Mouse (Mus musculus) right cerebral cortex, postnatal 36 days (tissue): ENCODE measurements around the gene Tspan2.

ENCODE experiments used
- DNase-seq, 2 experiments: peaks; one replicate each; pipeline ENCODE4 v3.0.0; 2022; ENCODE audit warnings: low spot score in 2 of 2, mixed read lengths in 1 of 2

Tspan2 gene

DNA sequence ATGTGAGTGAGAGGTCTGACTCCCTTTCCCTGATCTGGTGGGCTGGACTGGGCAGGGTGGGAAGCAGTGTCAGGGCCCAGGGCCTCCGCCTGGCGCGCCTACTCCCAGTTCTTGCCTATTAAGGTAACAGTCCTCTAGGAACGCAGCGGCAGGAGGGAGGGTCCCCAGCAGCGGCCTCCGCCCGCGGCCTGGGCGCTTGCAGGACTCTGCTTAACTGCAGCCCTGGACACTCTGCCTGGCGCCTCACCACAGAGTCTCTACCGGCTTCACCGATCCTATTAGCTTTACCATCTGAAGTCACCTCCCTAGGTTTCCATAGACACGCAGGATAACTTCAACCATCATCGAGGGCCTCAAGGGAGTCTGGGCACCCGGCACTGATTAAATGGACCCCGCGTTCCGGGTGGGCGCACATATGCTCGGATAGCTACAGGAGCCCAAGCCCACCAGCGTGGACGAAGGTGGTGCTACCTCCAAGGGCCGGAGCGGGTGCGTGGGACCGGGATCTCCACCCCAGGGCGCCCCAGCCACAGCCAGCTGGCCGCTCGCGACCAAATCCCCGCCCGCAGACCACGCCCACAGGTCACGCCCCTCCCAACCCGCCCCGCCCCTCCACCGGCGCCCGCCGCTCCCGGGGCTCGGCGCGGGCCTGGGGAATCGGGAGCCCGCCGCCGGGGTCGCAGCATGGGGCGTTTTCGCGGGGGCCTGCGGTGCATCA is at the start of gene Tspan2:
Gene Tspan2, plus strand, starts transcription at position 217 of the 718 bp plus-strand sequence.
- no peak for DNase-seq

- no peak for DNase-seq
Observed at GRCm38 (mm10) chr3:102686861-102687260, 47.5 kb upstream of the Tspan2 start.

DNA sequence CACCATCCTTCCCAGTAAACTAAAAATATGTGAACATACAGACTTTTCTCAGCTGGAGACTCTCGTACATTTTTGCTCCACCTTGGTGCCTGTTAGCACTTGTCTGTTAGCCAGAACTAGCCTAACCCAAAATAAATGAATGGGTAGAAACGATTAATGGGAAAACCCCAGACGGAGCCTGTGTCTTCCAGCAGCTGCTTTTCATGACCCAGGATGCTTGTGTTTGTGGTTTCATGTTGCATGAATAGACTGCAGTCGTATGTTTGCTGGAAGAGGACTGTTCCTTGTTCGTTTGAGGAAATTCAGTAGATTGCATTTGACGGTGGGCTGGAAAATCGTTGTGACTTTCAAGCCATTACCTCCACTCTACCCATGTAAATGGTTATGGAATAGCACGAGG is 46.5 kb upstream of the Tspan2 start:
- no peak for DNase-seq

DNA sequence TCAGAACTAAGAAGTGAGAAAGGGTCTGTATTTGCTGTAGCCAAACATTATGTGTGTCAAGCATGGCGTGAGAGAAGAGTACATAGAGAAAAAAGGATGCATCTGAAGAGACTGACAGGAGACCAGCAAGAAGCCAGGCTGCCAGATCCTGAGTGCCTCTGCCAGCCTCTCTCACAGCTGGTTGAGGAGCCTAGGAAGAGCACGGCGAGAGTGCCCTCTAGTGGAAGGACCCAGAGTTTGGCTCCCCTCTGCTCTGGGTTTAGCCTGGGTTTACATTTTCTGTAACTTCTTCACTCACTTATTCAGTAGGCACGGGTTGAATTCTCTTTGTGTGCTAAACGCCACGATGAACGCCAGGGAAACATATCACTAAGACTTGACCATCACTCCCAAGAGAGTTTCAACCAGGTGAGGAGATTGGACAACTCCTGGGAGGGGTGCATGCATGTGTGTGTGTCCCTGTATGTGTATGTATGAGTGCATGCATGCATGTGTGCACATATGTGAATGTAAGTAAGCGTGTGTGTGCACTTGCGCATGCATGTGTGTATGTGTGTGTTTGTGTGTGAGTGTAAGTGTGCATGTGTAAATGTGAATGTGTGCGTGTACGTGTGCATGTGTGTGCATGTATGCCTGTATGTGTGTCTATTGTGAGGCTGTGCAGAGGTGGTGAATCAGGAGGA is 42.4 kb upstream of the Tspan2 start:
- DNase-seq, result peak; percentile 28 to 64

DNA sequence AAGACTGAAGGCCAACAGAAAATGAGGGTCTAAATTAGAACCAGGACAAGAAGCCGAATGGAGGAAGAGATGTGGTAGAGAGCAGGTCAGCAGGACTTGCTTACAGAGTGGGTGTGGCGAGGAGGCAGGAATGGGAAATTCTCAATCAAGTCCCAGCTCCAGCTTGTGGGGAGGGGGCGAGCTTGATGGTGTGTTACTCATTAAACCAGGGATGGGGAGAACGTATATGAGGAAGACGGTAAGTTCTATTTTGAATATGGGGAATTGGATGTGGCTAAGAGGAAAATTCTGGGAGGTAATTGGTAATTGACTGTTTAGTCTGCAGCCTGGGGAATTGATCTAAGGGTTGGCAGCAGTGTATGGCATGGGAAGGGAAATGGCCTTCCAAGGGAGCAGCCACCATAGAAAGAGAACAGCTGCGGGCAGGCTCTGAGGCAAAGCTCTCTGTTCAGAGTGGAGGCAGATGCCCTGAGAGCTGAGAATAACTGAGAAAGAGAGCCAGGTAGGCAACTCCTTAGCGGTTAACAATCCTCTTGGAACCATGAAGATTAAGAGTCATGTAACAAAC is 41.5 kb upstream of the Tspan2 start:
- no peak for DNase-seq

- DNase-seq, result peak in 1 of 2 experiments; percentile 8
Observed at GRCm38 (mm10) chr3:102698127-102698526, 36.2 kb upstream of the Tspan2 start.

- DNase-seq, result no peak
Observed at GRCm38 (mm10) chr3:102701303-102701702, 33.0 kb upstream of the Tspan2 start.

DNA sequence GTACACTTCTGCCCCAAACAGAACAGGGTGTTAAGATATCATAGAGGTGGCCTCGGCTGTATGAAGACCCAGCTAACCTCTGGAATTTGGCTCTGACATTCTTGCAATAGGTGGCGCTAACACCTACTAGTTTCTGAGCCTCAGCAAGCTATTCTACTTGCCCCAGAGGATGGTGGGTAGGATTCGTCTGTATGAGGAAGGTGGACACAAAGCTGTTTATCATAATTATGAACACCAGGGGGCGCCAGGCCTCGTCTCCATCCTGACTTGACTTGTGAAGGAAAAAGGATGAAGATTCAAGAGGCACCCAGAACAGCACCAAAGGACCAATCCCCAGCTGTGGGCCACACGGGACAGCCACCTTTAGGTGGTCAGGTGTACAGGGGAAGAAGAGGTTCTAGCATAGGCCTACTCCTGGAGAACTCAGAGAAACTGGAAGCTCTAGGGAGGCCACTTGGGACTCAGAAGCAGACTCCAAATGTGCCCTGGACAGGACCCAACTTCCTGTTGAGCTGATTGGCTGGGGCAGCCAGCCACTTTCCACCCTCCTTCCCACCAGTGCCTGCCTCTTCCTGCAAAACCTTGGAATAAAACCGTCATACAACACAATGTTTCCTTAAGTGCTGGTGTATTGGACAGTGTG is 32.3 kb upstream of the Tspan2 start:
- DNase-seq, result peak; percentile 16 to 28

- no peak for DNase-seq
Observed at GRCm38 (mm10) chr3:102704001-102704401, 30.3 kb upstream of the Tspan2 start.

- DNase-seq, result no peak
Observed at GRCm38 (mm10) chr3:102708599-102708998, 25.7 kb upstream of the Tspan2 start.

DNA sequence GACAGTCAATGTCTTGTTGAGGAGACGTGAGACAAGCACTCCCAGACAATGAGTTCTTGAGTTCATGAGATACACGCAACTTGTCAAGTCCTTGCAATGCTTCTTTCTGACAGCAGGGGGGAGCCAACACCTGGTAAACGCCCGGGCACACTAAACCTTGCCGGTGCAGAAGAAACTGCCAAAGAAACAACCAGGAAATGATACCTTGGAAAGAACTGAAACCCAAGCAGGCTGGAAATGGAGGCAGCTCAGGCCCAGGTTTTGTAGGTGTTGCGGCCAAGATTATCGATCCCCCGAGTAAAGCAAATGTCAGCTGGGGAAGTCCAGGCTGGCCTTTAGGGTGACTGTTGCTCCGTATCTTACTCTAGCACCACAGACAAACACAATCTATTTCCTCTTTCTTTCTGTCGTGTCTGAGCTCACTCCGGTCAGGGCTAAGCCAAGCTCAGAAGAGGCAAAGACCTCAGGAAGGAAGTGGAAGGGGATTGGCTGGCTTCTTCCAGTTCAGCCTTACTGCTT is 19.2 kb upstream of the Tspan2 start:
- DNase-seq, result peak; percentile 41 to 53

DNA sequence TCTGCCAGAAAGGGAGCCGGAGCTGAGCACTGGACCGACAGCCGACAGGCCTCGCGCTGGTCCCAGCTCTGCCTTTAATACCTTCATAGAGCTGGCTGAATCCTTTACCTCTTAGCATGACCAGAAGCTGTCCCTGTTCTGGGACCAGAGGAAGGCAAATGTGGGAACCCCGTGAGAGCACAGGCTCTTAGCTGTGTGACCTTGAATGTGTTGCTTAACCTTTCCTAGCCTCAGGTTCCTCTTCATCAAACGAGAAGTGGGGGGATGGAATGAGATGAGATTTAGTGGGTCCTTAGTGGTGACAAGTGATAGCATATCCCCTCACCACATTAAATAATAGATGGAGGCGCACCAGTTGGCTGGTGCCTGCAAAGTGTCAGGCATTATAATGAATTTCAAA is 18.5 kb upstream of the Tspan2 start:
- DNase-seq, result no peak

DNA sequence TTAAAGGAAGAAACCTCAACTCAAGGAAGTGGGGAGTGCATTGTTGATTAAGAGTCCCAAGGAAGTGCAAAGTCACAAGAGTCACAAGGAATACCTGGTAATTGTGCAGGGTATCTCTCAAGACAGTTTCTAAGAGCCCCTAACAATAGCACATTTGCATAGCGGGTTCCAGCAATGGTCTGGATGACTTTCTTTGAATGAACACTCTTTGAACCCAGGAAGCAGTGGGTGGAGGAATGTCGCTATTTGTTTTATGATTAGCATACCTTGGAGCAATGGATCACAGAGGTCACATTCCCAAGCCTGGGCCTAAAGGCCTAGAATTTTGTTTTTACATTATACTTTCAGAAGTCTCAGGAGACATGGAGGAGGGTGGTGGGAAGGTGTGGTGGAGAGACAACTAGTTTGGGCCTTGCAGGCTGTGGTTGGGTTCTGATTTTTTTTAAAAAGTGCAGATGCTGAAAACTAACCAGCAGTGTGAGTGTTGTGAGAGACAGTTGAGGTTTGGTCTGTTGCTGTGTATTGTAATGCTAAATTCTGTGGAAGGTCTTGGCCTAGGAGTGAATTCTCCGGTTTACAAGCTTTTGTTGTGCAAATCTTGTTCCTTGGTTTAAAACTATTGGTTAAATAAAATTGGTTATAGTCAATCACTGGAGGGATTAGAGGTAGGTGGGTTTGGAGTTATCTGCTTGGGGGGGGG is 16.6 kb upstream of the Tspan2 start:
- no peak for DNase-seq

- DNase-seq, result no peak
Observed at GRCm38 (mm10) chr3:102723154-102723553, 11.2 kb upstream of the Tspan2 start.

- no peak for DNase-seq
Observed at GRCm38 (mm10) chr3:102723841-102724570, 10.3 kb upstream of the Tspan2 start.

- no peak for DNase-seq
Observed at GRCm38 (mm10) chr3:102724798-102725459, 9.4 kb upstream of the Tspan2 start.

DNA sequence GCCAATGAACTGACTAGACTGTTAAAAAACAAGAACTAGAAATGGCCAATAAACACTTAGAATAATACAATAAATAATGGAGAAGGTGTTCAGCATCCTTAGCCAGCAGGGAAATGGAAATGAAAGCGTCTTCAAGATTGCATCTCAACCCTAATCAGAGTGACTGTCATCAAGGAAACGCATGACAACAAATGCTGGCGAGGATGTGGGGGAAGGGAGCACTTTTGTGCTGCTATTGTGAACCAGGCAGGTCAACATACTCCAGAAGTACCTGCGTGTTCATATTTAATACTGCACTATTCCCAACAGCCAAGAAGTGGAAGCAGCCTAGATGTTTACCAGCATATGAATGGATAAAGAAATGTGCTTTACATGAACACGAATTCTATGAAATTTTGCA is 4.9 kb upstream of the Tspan2 start:
- DNase-seq, result no peak

DNA sequence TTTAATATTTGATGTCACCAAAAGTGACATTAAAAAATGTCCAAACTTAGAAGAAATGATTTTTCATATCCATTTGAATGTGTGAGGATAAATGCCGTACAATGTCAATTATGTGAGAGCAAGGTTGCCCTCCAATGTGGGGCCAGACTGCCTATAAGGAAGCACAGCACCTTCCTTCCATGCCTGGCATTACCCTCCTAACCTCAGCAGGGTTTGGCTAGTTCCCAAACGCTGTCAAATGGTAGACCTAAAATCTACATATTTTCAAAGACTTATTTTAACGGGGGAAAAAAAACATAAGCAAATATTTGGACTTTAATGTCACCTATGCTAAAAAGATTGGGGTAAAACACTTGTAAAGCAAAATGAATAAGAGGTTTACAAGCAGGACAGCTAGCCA is 3.2 kb upstream of the Tspan2 start:
- no peak for DNase-seq

GRCm38 (mm10) chr3:102732619-102733018 is 1.7 kb upstream of the Tspan2 start:
- DNase-seq, result no peak

- no peak for DNase-seq
Observed at GRCm38 (mm10) chr3:102733050-102733449, 1.3 kb upstream of the Tspan2 start.
